Mouse (Mus musculus): ENCODE data around the gene Rnf5. TPM values are rescaled to one million over a fixed set of nuclear protein-coding genes. Genes with fewer than 3 reads are reported as not detected.
A peak's percentile ranks its signal among the peaks of the same experiment; 100 is the strongest.

Gene Rnf5
- polyA plus RNA-seq, 1 experiment from 2014 or later, result 165 TPM

GRCm38 (mm10) chr17:34596098-34596497 is 7.4 kb downstream of the Rnf5 start:
- WGBS, result 78% methylated on average over 8 of the region's 8 CpGs
- H3K4me1 ChIP-seq, result peaks cover 74% of the 10 kb centered on the region
- no peak for DNase-seq (ENCODE audit: low spot score)
- H3K27ac ChIP-seq (replicated peaks), result no peak overlapping the region
- no peaks in the 10 kb centered on the region for H3K9me3 ChIP-seq
- peaks cover 46% of the 10 kb centered on the region for H3K36me3 ChIP-seq (replicated peaks)
- no peaks in the 10 kb centered on the region for H3K27me3 ChIP-seq (replicated peaks; ENCODE audit: low read depth, poor library complexity, severe bottlenecking)
- 0 out of 2 replicates have a peak overlapping the region, but pooled peaks have one; percentile 79 for H3K4me3 ChIP-seq

- H3K4me1 ChIP-seq, result peaks cover 92% of the 10 kb centered on the region
- 54% methylated on average over 34 of the region's 34 CpGs for WGBS
- peak; percentile 58 for DNase-seq (ENCODE audit: low spot score)
Observed at GRCm38 (mm10) chr17:34593752-34594525, 9.6 kb downstream of the Rnf5 start.

GRCm38 (mm10) chr17:34592581-34593549 is 10.6 kb downstream of the Rnf5 start:
- H3K4me1 ChIP-seq, result peaks cover 93% of the 10 kb centered on the region
- WGBS, result 1% methylated on average over 32 of the region's 32 CpGs
- DNase-seq (ENCODE audit: low spot score), result peak; percentile 62

More at GRCm38 (mm10) chr17:34593752-34594525, 9.6 kb downstream of the Rnf5 start:
- peaks cover 32% of the 10 kb centered on the region for H3K36me3 ChIP-seq (replicated peaks)
- peak overlapping the region; percentile 100 for H3K27ac ChIP-seq (replicated peaks)
- no peaks in the 10 kb centered on the region for H3K9me3 ChIP-seq
- peak overlapping the region; percentile 79 for H3K4me3 ChIP-seq
- no peaks in the 10 kb centered on the region for H3K27me3 ChIP-seq (replicated peaks; ENCODE audit: low read depth, poor library complexity, severe bottlenecking)

GRCm38 (mm10) chr17:34591994-34592375 is 11.5 kb downstream of the Rnf5 start:
- WGBS, result under 1% methylated on average over 34 of the region's 35 CpGs
- DNase-seq (ENCODE audit: low spot score), result peak; percentile 98
- peaks cover 32% of the 10 kb centered on the region for H3K36me3 ChIP-seq (replicated peaks)
- H3K27ac ChIP-seq (replicated peaks), result peak overlapping the region; percentile 100
- H3K9me3 ChIP-seq, result no peaks in the 10 kb centered on the region
- peak overlapping the region; percentile 79 for H3K4me3 ChIP-seq
- H3K27me3 ChIP-seq (replicated peaks; ENCODE audit: low read depth, poor library complexity, severe bottlenecking), result no peaks in the 10 kb centered on the region
- peaks cover 96% of the 10 kb centered on the region for H3K4me1 ChIP-seq

More at GRCm38 (mm10) chr17:34592581-34593549, 10.6 kb downstream of the Rnf5 start:
- Histone ChIP-seq H3K36me3 (replicated peaks) (peaks cover 32% of the 10 kb centered on the region), H3K9me3 (no peaks in the 10 kb centered on the region), H3K27me3 (replicated peaks; ENCODE audit: low read depth, poor library complexity, severe bottlenecking) (no peaks in the 10 kb centered on the region), H3K4me3 (peak overlapping the region; percentile 79), H3K27ac (replicated peaks) (peak overlapping the region; percentile 100)

GRCm38 (mm10) chr17:34591029-34591993 is 12.2 kb downstream of the Rnf5 start, which contains the start of gene Pbx2:
Pbx2 (plus strand) TSS chr17:34591266.
- peak; percentile 79 for DNase-seq (ENCODE audit: low spot score)
- H3K27me3 ChIP-seq (replicated peaks; ENCODE audit: low read depth, poor library complexity, severe bottlenecking), result no peaks in the 10 kb centered on the region

GRCm38 (mm10) chr17:34590154-34590987 is 13.1 kb downstream of the Rnf5 start:
- 60% methylated on average over 15 of the region's 15 CpGs for WGBS

More at GRCm38 (mm10) chr17:34591029-34591993, 12.2 kb downstream of the Rnf5 start, which contains the start of gene Pbx2:
- peaks cover 27% of the 10 kb centered on the region for H3K36me3 ChIP-seq (replicated peaks)
- peaks cover 97% of the 10 kb centered on the region for H3K4me1 ChIP-seq
- 1% methylated on average over 21 of the region's 21 CpGs for WGBS
- H3K27ac ChIP-seq (replicated peaks), result peak within 1 kb of the TSS; percentile 100
- peak within 1 kb of the TSS; percentile 79 for H3K4me3 ChIP-seq
- no peaks in the 10 kb centered on the region for H3K9me3 ChIP-seq

GRCm38 (mm10) chr17:34589681-34590101 is 13.8 kb downstream of the Rnf5 start, which contains the start of gene Gpsm3:
Gpsm3 (plus strand) TSS chr17:34589806.
- H3K27me3 ChIP-seq (replicated peaks; ENCODE audit: low read depth, poor library complexity, severe bottlenecking), result no peaks in the 10 kb centered on the region; the same call in 1 of the 2 replicates
- peaks cover 11% of the 10 kb centered on the region for H3K36me3 ChIP-seq (replicated peaks)
- peaks cover 90% of the 10 kb centered on the region for H3K4me1 ChIP-seq
- H3K4me3 ChIP-seq, result peak within 1 kb of the TSS; percentile 86
- H3K9me3 ChIP-seq, result no peaks in the 10 kb centered on the region
- peak within 1 kb of the TSS; percentile 100 for H3K27ac ChIP-seq (replicated peaks)
- DNase-seq (ENCODE audit: low spot score), result no peak
- 19% methylated on average over 7 of the region's 7 CpGs for WGBS

More at GRCm38 (mm10) chr17:34590154-34590987, 13.1 kb downstream of the Rnf5 start:
- Histone ChIP-seq H3K27me3 (replicated peaks; ENCODE audit: low read depth, poor library complexity, severe bottlenecking) (no peaks in the 10 kb centered on the region; the same call in 1 of the 2 replicates), H3K4me3 (peak overlapping the region; percentile 79), H3K36me3 (replicated peaks) (peaks cover 18% of the 10 kb centered on the region), H3K9me3 (no peaks in the 10 kb centered on the region), H3K27ac (replicated peaks) (peak overlapping the region; percentile 100), H3K4me1 (peaks cover 97% of the 10 kb centered on the region)
- no peak for DNase-seq (ENCODE audit: low spot score)

- no peaks in the 10 kb centered on the region; the same call in 1 of the 2 replicates for H3K27me3 ChIP-seq (replicated peaks; ENCODE audit: low read depth, poor library complexity, severe bottlenecking)
- H3K9me3 ChIP-seq, result no peaks in the 10 kb centered on the region
- peaks cover 6% of the 10 kb centered on the region for H3K36me3 ChIP-seq (replicated peaks)
- peak overlapping the region; percentile 100 for H3K27ac ChIP-seq (replicated peaks)
- no peak for DNase-seq (ENCODE audit: low spot score)
- peaks cover 85% of the 10 kb centered on the region for H3K4me1 ChIP-seq
- 41% methylated on average over 7 of the region's 7 CpGs for WGBS
- peak overlapping the region; percentile 79 for H3K4me3 ChIP-seq
Observed at GRCm38 (mm10) chr17:34589206-34589605, 14.3 kb downstream of the Rnf5 start.

GRCm38 (mm10) chr17:34588767-34589166 is 14.7 kb downstream of the Rnf5 start:
- WGBS, result 58% methylated on average over 3 of the region's 3 CpGs
- Histone ChIP-seq H3K4me3 (peak overlapping the region; percentile 86; the same call in 1 of the 2 replicates), H3K27ac (replicated peaks) (peak overlapping the region; percentile 100; the same call in 1 of the 2 replicates), H3K4me1 (peaks cover 81% of the 10 kb centered on the region), H3K9me3 (no peaks in the 10 kb centered on the region), H3K36me3 (replicated peaks) (peaks cover 2% of the 10 kb centered on the region), H3K27me3 (replicated peaks; ENCODE audit: low read depth, poor library complexity, severe bottlenecking) (no peaks in the 10 kb centered on the region; the same call in 1 of the 2 replicates)
- no peak for DNase-seq (ENCODE audit: low spot score)

GRCm38 (mm10) chr17:34587814-34588213 is 15.7 kb downstream of the Rnf5 start:
- DNase-seq (ENCODE audit: low spot score), result no peak
- H3K27ac ChIP-seq (replicated peaks), result peak overlapping the region; percentile 97
- H3K4me1 ChIP-seq, result peaks cover 76% of the 10 kb centered on the region
- H3K9me3 ChIP-seq, result no peaks in the 10 kb centered on the region
- no peaks in the 10 kb centered on the region for H3K36me3 ChIP-seq (replicated peaks)
- 6% methylated on average over 19 of the region's 19 CpGs for WGBS
- peak overlapping the region; percentile 86 for H3K4me3 ChIP-seq
- no peaks in the 10 kb centered on the region; the same call in 1 of the 2 replicates for H3K27me3 ChIP-seq (replicated peaks; ENCODE audit: low read depth, poor library complexity, severe bottlenecking)
